Mouse (Mus musculus): Measurements from ENCODE around the gene Lrrfip1. TPM values are rescaled to one million over a fixed set of nuclear protein-coding genes. Genes with fewer than 3 reads are reported as not detected.

Lrrfip1 gene
- total RNA-seq, 1 experiment from 2014 or later, result 547 TPM

GRCm38 (mm10) chr1:91067716-91068115 is 69.2 kb downstream of the Lrrfip1 start:
- no peak for ATAC-seq (replicated peaks; ENCODE audit: insufficient number of reproducible peaks, low FRiP score, low TSS enrichment, poor library complexity, severe bottlenecking)

- ATAC-seq (replicated peaks; ENCODE audit: insufficient number of reproducible peaks, low FRiP score, low TSS enrichment, poor library complexity, severe bottlenecking), result peak; percentile 86
Measured at GRCm38 (mm10) chr1:91069575-91069974, 71.0 kb downstream of the Lrrfip1 start.

- no peak for ATAC-seq (replicated peaks; ENCODE audit: insufficient number of reproducible peaks, low FRiP score, low TSS enrichment, poor library complexity, severe bottlenecking)
Measured at GRCm38 (mm10) chr1:91070547-91070946, 72.0 kb downstream of the Lrrfip1 start.

- ATAC-seq (replicated peaks; ENCODE audit: insufficient number of reproducible peaks, low FRiP score, low TSS enrichment, poor library complexity, severe bottlenecking), result no peak
Measured at GRCm38 (mm10) chr1:91071671-91072290, 73.2 kb downstream of the Lrrfip1 start.

GRCm38 (mm10) chr1:91076946-91077345 is 78.4 kb downstream of the Lrrfip1 start:
- no peak for ATAC-seq (replicated peaks; ENCODE audit: insufficient number of reproducible peaks, low FRiP score, low TSS enrichment, poor library complexity, severe bottlenecking)

DNA sequence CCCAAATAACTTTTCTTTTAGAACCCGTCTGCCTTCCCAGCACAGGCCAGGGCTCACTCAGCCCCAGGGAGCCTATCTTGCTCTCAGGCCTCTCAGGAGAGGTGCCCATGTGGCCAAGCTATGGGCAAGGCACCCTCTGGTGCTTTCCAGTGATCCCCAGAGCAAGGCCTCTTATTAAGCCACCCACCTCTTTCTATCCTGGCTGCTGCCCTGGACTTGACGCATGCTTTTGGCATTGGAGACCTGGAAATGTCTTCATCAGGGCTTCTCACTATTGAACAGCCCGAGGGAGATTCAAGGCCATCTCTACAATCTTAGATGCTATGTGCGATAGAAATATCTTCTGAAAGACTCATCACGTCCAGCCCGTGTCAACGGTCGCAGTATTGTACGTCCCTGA is 78.9 kb downstream of the Lrrfip1 start:
- no peak for ATAC-seq (replicated peaks; ENCODE audit: insufficient number of reproducible peaks, low FRiP score, low TSS enrichment, poor library complexity, severe bottlenecking)

DNA sequence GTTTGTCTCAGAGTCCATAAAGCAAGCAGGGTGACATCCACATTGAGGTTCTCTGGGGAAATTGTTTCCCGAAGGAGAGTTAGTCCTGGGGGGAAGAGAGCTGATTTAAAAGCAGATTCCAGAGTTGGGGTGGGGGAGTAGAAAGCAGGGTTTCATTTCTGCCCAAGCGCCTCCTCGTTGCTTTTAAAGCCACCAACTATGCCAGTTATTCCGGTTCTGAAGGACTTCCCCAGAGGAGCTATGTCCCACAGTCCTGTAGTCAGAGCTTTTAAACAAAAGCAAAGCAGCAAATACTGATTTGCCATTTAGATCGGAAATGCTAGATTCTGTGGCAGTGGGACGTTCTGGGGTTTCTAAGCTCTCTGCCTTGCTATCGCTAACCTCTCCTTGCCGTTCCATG is 79.4 kb downstream of the Lrrfip1 start:
- no peak for ATAC-seq (replicated peaks; ENCODE audit: insufficient number of reproducible peaks, low FRiP score, low TSS enrichment, poor library complexity, severe bottlenecking)

DNA sequence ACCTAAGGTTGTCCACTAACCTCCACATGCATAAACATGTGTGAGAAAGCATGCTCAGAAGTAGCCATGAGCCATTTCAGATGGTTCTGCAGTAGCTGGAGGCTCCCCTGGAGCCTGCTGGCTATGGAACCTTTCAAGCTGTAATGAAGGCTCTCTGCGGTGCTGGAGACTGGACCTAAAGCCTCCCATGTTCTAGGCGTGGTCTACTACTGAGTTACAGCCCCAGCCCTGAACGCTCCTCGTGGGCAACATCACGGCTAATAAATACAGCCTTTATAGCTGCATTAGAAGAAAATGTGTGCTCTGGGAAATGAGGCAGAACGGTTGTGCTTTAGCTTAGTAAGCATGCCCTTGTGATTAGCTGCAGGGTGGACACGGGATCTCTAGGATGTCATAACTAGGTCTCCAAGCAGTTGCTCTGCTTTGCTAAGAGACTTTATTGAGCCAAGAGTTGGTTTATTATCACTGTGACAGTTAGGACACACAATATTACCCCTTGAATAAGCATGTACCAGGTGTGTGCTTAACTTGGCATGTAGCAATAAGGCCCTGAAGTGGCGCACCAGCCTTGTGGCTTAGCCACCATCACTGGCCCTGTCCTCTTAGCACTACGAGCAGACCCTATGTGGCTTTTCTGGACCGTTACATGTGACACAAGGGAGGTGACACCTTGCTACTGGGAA is 81.3 kb downstream of the Lrrfip1 start:
- ATAC-seq (replicated peaks; ENCODE audit: insufficient number of reproducible peaks, low FRiP score, low TSS enrichment, poor library complexity, severe bottlenecking), result 0 out of 2 replicates have a peak, but pooled peaks have one; percentile 5

GRCm38 (mm10) chr1:91080423-91080749 is 81.8 kb downstream of the Lrrfip1 start:
- ATAC-seq (replicated peaks; ENCODE audit: insufficient number of reproducible peaks, low FRiP score, low TSS enrichment, poor library complexity, severe bottlenecking), result peak; percentile 94

DNA sequence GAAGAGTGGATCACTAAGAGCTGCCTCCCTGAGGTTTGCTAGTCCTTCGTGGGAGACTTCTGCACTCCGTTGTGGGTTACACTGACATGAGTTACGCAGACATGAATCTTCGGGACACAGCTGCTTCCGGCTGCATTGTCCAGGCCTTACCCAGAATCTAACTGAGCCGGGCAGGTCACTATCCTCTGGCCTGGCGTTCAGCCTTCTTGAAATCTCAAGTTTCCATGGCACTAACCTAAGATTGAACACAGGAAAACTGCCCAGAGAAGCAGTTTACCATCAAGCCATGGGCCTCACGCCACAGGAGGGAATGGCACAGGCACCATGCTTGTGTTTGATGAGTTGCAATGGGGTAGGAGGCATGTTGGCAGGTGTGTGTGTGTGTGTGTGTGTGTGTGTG is 85.8 kb downstream of the Lrrfip1 start:
- ATAC-seq (replicated peaks; ENCODE audit: insufficient number of reproducible peaks, low FRiP score, low TSS enrichment, poor library complexity, severe bottlenecking), result no peak

- no peak for ATAC-seq (replicated peaks; ENCODE audit: insufficient number of reproducible peaks, low FRiP score, low TSS enrichment, poor library complexity, severe bottlenecking)
Measured at GRCm38 (mm10) chr1:91085009-91085408, 86.5 kb downstream of the Lrrfip1 start.

- no peak for ATAC-seq (replicated peaks; ENCODE audit: insufficient number of reproducible peaks, low FRiP score, low TSS enrichment, poor library complexity, severe bottlenecking)
Measured at GRCm38 (mm10) chr1:91085686-91086085, 87.1 kb downstream of the Lrrfip1 start.

- no peak for ATAC-seq (replicated peaks; ENCODE audit: insufficient number of reproducible peaks, low FRiP score, low TSS enrichment, poor library complexity, severe bottlenecking)
Measured at GRCm38 (mm10) chr1:91086325-91086724, 87.8 kb downstream of the Lrrfip1 start.

GRCm38 (mm10) chr1:91086748-91087147 is 88.2 kb downstream of the Lrrfip1 start:
- ATAC-seq (replicated peaks; ENCODE audit: insufficient number of reproducible peaks, low FRiP score, low TSS enrichment, poor library complexity, severe bottlenecking), result no peak

- no peak for ATAC-seq (replicated peaks; ENCODE audit: insufficient number of reproducible peaks, low FRiP score, low TSS enrichment, poor library complexity, severe bottlenecking)
Measured at GRCm38 (mm10) chr1:91088027-91088426, 89.5 kb downstream of the Lrrfip1 start.

DNA sequence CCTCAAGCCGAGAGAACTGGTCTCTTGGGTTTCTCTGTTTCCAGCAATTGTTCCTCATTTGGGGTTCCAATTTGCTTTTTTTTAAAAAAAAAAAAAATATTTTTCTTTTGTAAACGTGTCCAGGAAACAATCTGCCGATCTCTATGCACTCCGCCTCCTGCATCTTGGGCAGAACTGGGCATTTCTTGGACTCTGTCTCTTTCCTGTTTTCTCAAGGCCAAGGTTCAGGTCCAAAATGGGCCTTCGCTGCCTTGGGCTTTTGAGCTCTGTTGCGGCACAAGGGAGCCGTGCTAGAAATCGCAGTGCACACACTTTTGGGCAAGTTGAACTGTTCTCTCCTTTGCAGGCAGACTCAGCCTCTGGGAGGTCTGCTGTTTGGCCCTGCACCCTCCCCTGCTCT is 90.4 kb downstream of the Lrrfip1 start:
- no peak for ATAC-seq (replicated peaks; ENCODE audit: insufficient number of reproducible peaks, low FRiP score, low TSS enrichment, poor library complexity, severe bottlenecking)

DNA sequence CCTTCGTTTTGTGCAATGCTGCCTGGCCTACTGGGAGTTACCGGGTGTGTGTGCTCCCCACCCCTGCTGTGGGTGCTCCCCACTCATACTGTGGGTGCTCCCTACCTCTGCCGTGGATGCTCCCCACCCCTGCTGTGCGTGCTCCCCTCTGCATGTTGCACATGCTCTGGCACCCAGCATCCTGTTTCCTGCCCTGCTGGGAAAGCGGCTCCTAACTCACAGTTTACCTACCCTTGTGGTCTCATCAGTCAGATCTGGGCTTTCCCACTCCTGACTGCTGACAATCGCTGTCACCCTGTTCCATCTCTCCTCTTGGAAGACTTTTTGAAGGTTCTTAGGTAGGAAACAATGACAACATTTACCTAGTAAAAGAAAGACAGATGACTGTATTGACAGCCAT is 91.9 kb downstream of the Lrrfip1 start:
- no peak for ATAC-seq (replicated peaks; ENCODE audit: insufficient number of reproducible peaks, low FRiP score, low TSS enrichment, poor library complexity, severe bottlenecking)

DNA sequence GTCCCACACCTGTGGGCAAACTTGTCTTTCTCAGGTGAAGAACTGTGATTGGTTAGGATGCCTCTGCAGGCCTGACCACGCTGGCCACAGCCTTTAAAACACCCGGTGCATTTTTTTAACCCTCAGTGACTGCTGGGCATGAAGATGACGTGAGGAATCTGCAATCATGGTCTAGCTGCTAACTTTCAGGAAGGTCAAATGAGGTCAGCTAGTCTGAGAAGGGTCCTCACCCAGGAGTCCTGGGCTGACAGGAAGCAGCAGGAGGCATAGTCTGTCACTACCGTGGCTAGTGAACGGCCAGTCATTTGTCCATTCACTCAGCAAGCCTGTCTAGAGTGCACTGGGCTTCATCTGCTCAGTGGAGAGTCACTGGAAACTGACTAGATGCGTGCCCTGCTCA is 93.9 kb downstream of the Lrrfip1 start:
- 0 out of 2 replicates have a peak, but pooled peaks have one; percentile 28 for ATAC-seq (replicated peaks; ENCODE audit: insufficient number of reproducible peaks, low FRiP score, low TSS enrichment, poor library complexity, severe bottlenecking)

GRCm38 (mm10) chr1:91093296-91093695 is 94.8 kb downstream of the Lrrfip1 start:
- no peak for ATAC-seq (replicated peaks; ENCODE audit: insufficient number of reproducible peaks, low FRiP score, low TSS enrichment, poor library complexity, severe bottlenecking)

- ATAC-seq (replicated peaks; ENCODE audit: insufficient number of reproducible peaks, low FRiP score, low TSS enrichment, poor library complexity, severe bottlenecking), result no peak
Measured at GRCm38 (mm10) chr1:91094001-91094400, 95.5 kb downstream of the Lrrfip1 start.

Measured in monocyte, adult 5-6 weeks (primary cell).